Mouse (Mus musculus): Measurements from ENCODE around the gene Fryl. TPM values are rescaled to one million over a fixed set of nuclear protein-coding genes. Genes with fewer than 3 reads are reported as not detected.

The Fryl gene
- polyA plus RNA-seq (2012; rRNA removed), result 37.3 and 55.8 TPM in 2 replicates

DNA sequence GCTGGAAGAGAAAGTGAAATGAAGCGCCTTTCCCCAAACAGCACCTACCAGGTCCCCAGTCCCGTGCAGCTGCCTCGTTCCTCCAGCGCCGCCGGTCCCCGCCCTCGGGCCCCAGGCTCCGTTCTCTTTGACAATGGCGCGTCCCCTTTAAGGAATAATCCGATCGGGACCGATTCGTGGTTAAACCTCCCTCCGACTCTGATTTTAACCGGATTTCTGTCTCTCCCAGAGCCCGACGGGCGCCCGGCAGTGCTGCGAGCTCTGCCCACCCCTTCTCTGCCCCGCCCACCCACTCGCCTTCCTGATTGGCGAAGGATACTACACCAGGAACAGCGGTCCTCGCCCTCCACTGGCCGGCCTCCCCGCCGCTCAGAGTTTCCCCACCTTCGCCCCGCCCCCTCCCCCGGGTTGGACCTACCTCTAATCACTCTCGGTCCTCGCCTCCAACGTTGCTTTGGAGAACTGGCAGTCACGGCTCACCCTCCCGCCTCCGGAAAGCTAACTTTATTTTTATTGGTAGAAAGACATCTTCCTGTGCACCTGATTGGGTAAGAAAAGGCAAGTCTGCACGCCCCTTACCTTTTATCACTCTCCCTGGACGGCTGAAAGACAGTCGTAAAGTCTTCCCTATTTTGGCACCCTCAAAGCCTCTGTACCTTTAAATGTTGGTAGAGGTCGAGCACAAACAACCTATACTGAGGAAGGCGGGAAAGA, at the start of gene Fryl:
Gene Fryl (minus strand): TSS at position 268 of the 714 bp plus-strand sequence.

DNA sequence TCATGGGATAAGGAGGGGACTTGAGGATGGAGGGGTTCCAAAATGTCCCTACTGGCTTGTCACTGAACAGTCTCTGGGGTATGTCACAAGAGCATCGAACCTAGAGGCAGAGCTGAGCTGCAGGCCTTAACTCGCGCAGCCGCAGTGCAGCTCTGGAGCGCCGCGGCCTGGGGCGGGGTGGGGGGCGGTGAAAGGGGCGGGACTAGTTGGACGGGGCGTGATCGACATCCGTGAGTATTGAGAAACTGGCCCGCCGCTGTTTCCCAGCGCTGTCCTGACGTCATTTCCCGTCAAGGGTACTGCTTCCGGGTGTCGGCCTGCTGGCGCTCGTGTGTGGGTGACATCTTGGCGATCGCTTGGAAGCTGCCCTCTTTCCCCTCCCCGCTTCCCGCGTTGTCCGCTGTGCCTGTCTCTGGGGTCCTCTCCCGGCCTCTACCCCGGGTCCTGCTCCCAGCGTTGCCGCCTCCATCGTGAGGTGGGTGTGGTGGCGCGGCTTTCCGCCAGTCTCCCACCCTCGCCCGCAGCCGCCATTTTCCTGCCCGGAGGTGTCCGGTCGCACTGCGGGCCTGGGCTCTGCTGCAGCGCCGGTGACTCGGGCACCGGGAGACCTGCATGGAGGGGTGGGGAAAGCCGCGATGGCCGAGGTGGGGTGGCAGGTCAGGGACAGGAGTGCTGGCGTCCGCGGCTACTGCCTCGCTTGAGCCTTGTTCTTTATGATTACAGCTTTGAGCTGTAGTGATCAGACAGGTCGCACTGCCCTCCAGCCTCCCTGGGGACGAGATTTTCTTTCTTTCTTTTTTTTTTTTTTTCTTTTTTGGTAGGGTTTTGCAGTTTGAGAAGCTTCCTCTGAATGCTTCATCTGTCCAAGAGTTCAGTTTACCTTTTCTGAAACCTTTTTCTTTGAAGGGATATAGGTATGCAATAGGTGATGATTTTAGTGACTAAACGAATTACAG, 36.4 kb upstream of the Fryl start, which contains the start of gene Ociad1:
Gene Ociad1 (plus strand): TSS at position 283 of the 956 bp plus-strand sequence.

DNA sequence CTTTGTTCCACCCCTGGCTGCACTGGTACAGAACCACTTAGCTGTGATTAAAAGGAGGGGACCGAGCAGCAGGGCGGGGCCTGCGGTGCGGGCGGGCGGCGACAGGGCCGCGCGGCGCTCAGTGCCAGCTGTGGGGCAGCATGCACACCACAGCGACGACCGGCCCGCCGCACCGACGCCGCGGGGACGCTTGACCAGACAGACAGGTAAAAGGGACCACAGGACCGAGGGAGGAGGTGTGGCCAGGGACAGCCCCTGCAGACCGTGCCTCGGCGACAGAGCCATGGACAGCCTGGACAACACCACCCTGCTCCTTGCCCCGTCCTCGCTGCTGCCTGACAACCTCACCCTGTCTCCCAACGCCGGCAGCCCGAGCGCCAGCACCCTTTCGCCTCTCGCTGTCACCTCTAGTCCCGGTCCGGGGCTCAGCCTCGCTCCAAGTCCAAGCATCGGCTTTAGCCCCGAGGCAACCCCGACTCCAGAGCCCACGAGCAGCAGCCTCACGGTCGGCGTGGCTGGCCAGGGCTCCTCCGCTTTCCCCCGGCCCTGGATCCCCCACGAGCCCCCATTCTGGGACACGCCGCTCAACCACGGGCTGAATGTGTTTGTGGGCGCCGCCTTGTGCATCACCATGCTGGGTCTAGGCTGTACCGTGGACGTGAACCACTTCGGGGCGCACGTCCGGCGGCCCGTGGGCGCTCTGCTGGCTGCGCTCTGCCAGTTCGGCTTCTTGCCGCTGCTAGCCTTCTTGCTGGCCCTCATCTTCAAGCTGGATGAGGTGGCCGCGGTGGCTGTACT, 249.4 kb downstream of the Fryl start, which contains the start of gene Slc10a4:
Gene Slc10a4 (plus strand): TSS at position 100 of the 798 bp plus-strand sequence.

DNA sequence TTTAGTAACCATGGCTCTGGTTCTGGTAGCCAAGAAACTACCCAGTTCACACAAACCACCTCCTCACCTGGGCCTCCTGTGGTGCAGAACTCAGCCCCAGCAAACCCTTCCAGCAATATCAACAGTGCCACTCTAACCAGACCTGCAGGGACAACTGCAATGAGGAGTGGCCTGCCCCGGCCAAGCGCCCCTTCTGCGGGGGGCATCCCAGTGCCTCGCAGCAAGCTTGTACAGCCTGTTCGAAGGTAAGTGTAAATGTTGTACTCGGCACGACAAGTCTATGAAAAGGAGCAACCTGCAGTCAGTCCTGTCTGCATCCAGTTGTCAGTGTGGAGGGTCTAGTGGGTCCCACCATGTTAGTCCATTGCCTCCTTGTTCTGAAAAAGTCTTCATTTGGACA, 281.8 kb downstream of the Fryl start, which contains the start of gene Gm10135:
Gene Gm10135 (minus strand): TSS at position 101 of the 400 bp plus-strand sequence.

Other genes with a start within 250 kb of the Fryl start
- 5.2 and 9.3 TPM in 2 replicates for gene Slc10a4, start 249.7 kb downstream of the Fryl start, polyA plus RNA-seq (2012; rRNA removed)
- gene Ociad1, start 36.2 kb upstream of the Fryl start, polyA plus RNA-seq (2012; rRNA removed), result 113 and 157 TPM in 2 replicates
- gene Ociad2, start 84.4 kb upstream of the Fryl start, polyA plus RNA-seq (2012; rRNA removed), result 4.8 and 5.4 TPM in 2 replicates
- 0.04 TPM in 1 of 2 replicates, not detected in the other for gene Cwh43, start 149.5 kb upstream of the Fryl start, polyA plus RNA-seq (2012; rRNA removed)
- gene Dcun1d4, start 224.4 kb upstream of the Fryl start, polyA plus RNA-seq (2012; rRNA removed), result 31.3 and 38.7 TPM in 2 replicates

Measured in central nervous system, embryonic 11.5 days (tissue).